Mouse (Mus musculus) monocyte, adult 5-6 weeks (primary cell): ENCODE data around the gene Prr27. TPM values are rescaled to one million over a fixed set of nuclear protein-coding genes. Genes with fewer than 3 reads are reported as not detected.

Source experiments
- ATAC-seq: fragments of 153-309, 156-312 bp; replicated peaks from 2 replicates; pipeline ENCODE4 v1.8.0; 2017; ENCODE audit warnings: mild to moderate bottlenecking; ENCODE audit not compliant: low TSS enrichment, insufficient number of reproducible peaks, severe bottlenecking, poor library complexity, low FRiP score
- total RNA-seq: library from RNA; stranded (forward); fragments of 200-1000, 200-491, 200-594 nt; gene quantifications from 3 replicates; pipeline ENCODE4 v1.2.3, GENCODE M21; 2017

Gene Prr27
- total RNA-seq = not detected in 3 replicates

DNA sequence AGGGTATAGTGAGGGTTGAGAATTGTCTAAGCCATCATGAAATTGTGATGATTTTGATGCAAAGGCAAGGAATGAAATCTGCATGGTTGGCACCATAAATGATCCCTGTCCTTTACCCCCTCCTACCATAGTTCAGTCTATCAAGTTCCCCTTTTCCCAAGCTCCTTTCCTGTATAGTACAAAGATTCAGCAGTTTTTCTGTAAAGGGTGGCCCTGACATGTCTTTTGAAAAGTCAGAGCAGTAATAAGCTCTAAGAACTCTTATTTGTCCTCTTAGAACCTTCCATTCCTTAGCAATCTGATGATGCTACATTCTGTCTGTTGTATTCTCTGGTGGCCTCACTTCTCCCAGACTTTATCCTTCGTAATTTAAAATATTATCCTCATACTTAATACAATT lies at the start of gene Prr27:
Gene Prr27, plus strand, starts transcription at position 301 of the 400 bp plus-strand sequence.
- no peak for ATAC-seq

DNA sequence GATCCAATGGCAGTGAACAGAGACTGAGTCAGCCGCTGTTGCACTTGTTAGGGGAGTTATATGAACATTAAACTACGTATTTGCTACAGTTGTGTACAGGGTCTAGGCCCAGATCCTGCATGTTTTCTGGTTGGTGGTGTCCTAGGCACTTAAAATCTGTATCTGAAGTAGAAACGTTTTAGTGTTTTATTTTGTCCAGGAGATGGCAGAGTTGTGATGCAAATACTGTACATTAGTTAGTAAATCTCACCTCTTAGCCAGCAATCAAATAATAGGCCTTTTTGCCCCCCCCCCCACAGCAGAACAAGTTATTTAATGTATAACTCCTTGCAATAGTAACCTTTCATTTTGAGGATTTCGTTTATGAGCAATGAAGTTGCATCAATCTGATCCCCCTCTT lies 42.8 kb upstream of the Prr27 start:
- ATAC-seq = no peak

DNA sequence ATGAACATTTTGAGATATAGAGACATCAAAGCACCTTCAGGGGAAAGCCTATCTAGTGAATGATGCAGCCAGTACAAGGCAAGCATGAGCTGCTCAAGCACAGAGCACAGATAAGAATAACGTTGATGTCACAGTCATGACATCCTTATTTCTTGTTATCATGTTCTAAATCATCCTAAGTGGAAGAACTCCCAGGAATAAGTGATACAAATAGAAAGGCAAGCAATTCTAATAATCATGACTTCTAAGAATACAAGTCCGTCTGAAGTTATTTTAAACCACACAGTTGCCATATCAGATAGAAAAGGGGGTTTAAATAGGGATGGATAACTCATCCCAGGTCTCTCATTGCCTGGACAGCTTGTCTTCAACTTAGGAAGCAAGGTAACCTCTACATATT lies 17.7 kb upstream of the Prr27 start, which contains the start of gene Csn1s2b:
Gene Csn1s2b, plus strand, starts transcription at position 301 of the 400 bp plus-strand sequence.
- ATAC-seq = no peak

DNA sequence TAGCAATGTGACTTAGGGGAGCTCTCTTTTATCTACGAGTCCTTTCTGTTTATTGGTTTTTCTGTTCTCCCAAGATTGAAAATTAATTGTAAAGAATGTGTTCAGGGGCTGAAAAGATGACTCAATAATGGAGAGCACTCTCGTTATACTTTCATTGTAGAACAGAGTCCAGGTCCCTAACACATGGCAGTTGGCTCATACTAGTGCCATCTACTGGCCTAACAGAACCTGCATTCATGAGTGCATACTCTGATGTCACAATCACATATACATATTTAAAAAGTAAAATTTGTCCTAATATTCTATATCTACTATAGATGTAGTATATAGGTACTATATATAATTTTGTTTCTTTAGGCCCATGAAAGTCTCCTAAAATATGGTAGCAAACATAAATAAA lies 16.2 kb upstream of the Prr27 start:
- ATAC-seq = no peak

DNA sequence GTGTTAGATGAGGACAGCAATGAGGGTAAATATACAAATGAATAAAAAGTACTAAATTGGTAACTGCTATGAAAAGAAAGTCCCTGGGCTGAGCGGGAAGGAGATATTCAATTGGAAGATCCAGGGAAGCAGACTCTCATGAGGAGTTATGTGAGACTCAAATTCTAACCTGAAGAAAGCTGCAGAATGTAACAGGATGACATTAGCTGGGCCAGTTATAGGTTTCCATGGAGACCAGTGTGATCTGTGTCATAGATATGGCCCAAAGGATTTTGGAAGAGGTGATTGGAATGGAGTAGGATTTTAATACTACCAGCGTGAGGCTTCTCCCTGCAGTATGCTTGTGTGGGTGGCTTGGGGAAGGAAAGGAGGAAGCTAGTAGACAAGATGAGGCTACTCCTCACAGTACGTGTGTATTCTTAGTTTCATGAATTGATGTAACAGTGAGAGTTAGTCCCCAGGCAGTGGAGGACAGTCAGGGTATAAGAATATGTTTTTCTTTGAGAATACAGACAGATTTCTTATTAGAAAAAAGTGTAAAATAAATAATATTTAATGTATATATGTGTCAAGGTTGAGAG lies 29.7 kb downstream of the Prr27 start:
- ATAC-seq = no peak

- ATAC-seq = no peak
Observed at GRCm38 (mm10) chr5:87870084-87870483, 44.6 kb downstream of the Prr27 start.

DNA sequence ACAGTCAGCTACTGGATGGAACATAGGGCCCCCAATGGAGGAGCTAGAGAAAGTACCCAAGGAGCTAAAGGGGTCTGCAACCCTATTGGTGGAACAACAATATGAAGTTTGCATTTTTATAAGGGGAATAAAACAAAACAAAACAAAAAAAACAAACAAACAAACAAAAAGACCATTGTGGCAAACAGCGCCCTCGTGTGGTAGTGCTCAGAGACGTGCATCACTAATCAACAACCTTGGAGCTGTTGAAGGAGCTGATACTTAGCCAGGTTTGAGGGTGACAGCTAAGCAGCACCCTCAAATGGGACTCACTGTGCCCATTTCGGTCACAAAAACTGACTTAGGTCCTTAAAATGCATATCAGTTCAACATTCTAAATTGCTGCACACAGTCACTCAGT lies 45.9 kb downstream of the Prr27 start:
- ATAC-seq = no peak

DNA sequence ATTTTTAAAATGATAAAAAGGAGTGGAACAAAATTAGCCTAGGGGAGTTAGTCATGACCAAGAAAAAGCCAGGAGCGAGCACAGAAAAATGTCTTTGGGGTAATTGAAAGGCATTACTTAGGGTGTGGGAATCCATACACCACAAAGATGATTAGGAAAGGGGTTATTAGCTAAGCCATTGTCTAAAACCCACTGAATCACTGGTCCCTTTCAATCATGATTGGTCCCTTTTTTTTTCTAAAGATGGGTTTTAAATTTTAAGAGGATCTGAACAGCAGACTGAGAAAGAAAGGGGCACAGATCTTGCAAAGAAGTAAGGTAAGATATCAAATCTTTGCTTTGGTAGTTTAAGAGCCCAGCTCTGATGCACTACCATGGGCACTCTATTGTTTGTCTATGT lies 59.2 kb downstream of the Prr27 start, which contains the start of gene Odam:
Gene Odam, plus strand, starts transcription at position 301 of the 400 bp plus-strand sequence.
- no peak for ATAC-seq

Other genes starting within 250 kb of the Prr27 start
- gene Sult1e1, start 234.1 kb upstream of the Prr27 start, total RNA-seq = not detected in 3 replicates
- not detected in 3 replicates for gene Csn1s1, start 159.5 kb upstream of the Prr27 start, total RNA-seq
- gene Csn2, start 126.1 kb upstream of the Prr27 start, total RNA-seq = 0.87 TPM in 1 of 3 replicates, not detected in the others
- not detected in 3 replicates for gene Csn1s2a, start 51.1 kb upstream of the Prr27 start, total RNA-seq
- gene Csn1s2b, start 17.6 kb upstream of the Prr27 start, total RNA-seq = not detected in 3 replicates
- not detected in 3 replicates for gene Odam, start 59.3 kb downstream of the Prr27 start, total RNA-seq
- not detected in 3 replicates for gene Csn3, start 99.9 kb downstream of the Prr27 start, total RNA-seq
- gene 2310003L06Rik, start 143.8 kb downstream of the Prr27 start, total RNA-seq = not detected in 3 replicates
- not detected in 3 replicates for gene Gm28434, start 143.8 kb downstream of the Prr27 start, total RNA-seq
- gene Cabs1, start 153.8 kb downstream of the Prr27 start, total RNA-seq = 0.49 TPM in 1 of 3 replicates, not detected in the others
- not detected in 3 replicates for gene Smr3a, start 176.9 kb downstream of the Prr27 start, total RNA-seq